Mouse (Mus musculus) heart, adult 18-20 months (tissue): ENCODE measurements around the gene Fbxw4. TPM values are rescaled to one million over a fixed set of nuclear protein-coding genes. Genes with fewer than 3 reads are reported as not detected.
"Not testable (repeated sequence)": the region's sequence is repeated elsewhere in the genome, so short reads cannot be mapped to it uniquely, and the experiment has no call there.

Experiments used
- DNase-seq, 2 experiments: peaks; one replicate each; pipeline ENCODE4 v3.0.0; 2021 to 2022; ENCODE audit warnings: mixed read lengths in 1 of 2
- total RNA-seq, 2 experiments: library from RNA; stranded (reverse); gene quantifications; 2 replicates each; pipeline ENCODE4 v1.2.3; 2021

Gene Fbxw4
- total RNA-seq, 2 experiments from 2014 or later, result 26.9 to 31.0 TPM

GRCm38 (mm10) chr19:45578976-45579375 is 81.1 kb downstream of the Fbxw4 start:
- DNase-seq, result peak; percentile 55 to 63

DNA sequence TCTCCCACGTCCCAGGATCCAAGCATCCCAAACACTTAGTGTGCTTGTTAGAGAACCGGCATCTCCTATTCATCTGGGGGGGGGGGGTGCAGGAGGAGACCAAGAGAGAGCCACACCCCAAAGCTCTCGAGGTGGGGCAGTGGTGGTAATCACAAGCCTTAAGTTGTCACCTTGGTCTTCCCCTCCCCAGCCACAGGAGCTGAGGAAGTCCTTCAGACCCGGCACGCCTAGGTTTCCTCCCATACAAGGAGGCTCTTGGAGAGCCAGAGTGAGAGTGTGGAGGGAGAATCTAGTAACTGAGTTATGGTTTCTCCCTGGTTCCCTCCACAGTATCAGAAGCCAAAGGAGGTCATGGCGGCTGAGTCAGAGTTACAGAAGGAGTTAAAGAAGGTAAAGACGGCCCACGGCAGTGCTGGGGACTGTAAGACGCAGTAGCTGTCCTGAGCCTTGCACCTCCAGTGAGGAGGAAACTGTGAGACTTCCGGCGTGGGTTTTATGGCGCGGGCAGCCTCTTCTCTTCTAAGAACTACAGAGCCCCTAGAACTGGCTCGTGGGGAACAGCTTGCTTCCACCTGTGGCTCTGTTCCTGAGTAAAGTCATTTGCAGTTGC is 82.9 kb downstream of the Fbxw4 start:
- DNase-seq, result no peak

DNA sequence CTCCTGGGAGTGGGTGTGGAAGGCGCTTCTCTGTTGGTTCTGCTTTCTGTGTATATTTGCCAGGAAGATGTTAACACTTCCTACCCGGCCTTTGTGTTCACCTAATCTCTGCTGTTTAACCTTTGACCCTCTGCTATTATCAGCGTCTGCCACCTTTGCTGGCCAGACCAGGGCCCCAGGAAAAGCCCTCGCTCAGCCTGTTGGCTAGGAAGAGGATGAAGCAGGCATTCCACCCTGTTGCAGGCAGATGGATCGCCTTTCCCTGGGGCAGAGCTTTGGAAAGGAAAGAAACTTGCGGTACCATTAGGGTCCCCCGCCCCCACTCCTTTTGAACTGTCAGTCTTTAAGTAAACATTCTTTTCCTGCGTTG is 84.5 kb downstream of the Fbxw4 start:
- no peak for DNase-seq

- no peak for DNase-seq
These were observed 85.0 kb downstream of the Fbxw4 start for GRCm38 (mm10) chr19:45574941-45575631.

DNA sequence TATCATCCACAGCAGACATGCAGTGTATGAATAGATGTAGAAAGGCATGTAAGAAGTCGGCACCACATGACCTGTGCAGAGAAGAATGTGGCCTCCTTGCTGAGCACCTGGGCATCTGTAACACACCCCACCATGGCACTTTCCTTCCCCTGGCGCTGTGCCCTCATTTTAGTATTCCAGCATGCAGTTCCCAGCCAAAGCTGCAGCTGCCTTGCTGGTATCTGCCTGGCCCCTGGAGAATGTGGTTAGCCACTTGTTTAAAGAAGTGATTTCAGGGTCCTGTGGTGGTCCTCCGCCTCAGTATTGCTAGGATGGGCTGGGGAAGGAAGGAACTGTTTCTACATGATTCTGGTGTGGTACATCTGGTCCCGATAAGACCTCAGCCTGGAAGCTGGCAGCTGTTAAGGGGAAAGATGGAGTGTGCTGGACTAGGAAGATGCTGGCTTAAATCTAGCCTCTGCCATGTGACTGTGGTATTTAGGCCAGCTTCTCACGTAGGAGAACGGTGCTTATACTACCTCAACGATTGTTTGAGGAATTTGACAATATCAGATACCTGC is 85.7 kb downstream of the Fbxw4 start:
- no peak for DNase-seq

DNA sequence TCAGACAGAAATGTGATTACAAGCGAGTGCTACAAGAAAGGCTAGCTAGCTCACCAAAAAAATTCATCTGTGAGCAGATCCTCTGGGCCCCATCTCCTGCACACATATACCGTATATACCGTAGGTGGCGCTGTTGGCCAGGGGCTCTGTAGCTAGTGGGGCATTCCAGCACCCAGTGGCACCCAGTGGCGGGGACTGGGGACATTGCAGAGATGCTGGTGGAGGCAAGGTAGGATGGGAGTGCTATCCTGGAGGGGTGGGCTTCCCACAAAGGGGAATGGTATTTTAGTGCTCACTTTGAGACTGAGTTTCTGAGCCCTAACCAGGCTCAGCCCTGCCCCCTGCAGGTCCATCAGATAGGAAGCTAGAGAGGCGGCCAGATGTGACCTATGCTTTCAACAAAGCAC is 86.2 kb downstream of the Fbxw4 start:
- peak; percentile 82 to 88 for DNase-seq

DNA sequence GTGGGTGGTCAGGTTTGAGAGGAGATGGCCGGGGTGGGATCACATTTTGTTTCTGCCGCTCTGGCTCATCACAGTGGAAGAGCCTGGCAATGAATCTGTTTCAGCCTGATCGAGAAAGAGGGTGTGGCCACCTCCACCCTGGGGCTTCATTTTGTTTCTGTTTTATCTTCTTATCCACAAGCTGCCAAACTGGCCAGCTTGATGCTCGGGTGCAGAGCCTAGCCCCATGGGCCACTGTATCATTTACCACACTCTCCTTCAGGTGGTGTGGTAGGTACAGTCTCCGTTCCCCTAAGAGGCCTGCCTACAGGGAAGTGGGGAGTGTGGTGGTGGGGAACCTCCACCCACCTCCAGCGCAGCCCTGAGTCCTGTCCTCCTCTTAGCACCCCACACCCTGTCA is 87.1 kb downstream of the Fbxw4 start:
- DNase-seq, result no peak

DNA sequence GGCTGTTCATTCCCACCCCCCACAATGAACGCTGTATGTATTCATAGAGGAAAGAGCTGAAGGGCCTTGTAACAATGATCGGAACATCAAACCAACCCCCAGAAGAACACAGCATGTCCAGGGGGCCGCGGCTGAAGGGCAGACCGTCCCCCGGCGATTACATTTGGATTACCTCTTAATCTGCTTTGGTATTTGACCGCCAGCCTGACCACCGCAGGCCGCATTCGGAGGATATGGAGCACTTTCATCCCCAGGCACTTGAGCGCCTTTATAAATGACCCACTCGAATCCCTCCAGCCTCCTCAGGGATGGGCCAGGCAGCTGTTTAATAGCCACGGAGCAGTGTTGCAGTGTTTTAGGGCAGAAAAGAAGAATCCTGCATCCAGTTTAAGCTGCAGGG is 92.7 kb downstream of the Fbxw4 start:
- DNase-seq, result no peak

GRCm38 (mm10) chr19:45565925-45566715 is 94.0 kb downstream of the Fbxw4 start:
- no peak for DNase-seq

DNA sequence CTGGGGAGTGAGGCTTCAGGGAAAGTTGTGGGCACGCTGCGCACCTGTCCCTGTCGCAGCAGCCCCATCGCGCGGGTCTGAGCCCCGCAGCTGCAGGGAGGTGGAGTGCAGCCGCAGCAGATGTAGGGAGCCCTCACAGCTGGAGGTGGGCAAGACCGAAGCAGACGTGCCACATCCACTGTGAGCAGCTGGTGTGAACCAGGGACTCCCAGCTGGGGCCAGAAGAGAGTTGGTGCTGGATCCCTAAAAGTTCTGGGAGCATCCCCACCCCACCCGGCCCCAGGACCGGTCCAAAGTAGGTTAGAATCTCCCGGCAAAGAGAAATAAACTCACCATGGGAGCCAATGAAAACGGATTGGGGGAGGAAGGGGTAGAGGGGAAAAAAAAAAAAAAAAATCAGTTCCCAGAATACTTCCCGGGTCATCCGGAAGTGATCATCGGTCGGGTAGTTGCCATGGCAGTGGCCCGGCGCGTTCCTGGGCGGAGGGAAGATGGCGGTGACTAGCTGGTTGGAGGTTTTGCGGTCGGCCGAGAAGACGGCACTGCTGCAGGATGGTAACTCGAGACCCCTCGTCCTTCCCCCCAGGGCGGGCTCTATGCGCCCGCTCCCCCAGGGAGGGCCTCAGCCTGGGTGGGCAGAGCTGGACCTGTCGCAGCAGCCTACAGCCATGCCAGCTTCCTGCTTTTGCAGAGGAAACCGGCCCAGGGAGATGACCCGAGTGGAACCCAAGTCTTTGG is 99.8 kb downstream of the Fbxw4 start, which contains the start of the genes Poll and Gm17018:
TSS of gene Poll (minus strand) at position 379 of the 738 bp plus-strand sequence.
TSS of gene Gm17018 (plus strand) at position 463 of the 738 bp plus-strand sequence.
- DNase-seq, result peak; percentile 89 to 92

- no peak for DNase-seq
These were observed 106.0 kb downstream of the Fbxw4 start for GRCm38 (mm10) chr19:45554136-45554535.

DNA sequence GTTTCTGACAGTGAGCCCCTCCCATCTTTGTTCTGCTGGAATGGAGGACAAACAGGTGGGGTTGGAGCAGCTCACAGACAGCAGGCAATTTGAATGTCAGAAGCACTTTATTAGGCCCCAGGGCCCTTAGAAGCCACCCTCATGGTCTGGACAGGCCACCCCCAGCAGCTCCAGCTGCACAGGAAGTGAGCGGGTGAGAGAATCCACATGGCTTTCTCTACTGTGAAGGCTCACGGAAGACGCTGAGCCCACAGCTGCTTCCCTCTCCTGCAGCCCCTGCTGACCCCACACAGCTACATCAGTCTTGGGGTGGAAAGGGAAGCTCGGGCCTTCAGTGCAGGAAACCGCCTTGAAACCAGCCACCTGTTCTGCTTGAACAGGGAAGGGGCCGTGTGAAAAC is 107.9 kb downstream of the Fbxw4 start:
- DNase-seq, result no peak

DNA sequence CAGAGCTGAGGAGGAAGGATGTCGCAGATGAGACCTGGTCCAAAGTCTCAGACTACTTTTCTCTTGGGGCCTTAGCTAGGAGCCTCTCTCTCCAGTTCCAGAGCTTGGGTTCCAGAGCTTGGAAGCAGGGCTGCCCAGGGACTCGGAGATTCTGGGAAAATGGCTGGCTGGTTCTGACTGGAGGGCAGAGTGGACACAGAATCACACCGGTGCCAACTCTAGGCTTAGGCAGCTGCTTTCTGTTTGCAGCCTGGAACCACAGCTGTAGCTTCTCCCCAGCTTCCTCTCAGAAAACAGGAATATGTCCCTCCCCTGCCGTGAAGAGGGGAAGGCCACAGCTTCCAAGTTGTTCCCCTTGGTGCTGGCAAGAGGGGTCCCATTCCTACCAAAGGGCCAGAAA is 110.2 kb downstream of the Fbxw4 start:
- no peak for DNase-seq

DNA sequence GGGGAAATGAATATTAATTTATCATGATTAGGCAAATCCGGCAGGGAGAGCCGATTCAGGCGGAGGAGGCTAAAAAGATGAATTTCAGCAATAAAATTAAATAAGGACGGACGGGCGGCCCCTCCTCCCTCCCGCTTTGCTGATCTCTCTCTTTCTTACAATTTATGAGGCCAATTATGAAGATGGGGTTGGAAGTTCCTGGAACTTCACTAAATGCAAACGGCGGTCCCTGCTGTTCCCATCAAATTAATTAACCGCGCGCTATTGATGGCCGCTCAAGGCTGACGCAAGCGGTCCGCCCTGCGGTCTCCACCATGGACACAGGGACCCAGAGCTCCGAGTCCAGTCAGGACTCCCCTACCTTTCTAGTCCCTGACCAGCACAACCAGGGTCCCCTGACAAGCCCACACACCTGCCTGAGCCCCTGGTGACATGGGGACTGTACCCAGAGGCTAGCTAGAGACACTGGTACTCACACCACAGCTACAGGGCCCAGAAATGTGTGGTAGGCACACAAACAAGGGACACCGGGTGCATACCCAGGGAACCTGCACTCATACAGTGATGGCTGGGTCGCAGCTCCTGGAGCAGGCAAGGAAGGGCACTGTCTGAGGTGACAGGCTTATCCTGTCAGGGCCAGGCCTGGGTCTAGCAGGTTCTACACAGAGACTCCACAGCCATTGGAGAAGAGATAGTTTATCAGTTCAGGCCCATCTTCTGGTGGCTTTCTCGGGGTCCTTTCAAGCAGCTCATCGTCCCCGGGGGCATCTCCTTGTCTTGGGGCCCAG is 110.8 kb downstream of the Fbxw4 start:
- no peak for DNase-seq

- DNase-seq, result not testable (repeated sequence)
These were observed 111.9 kb downstream of the Fbxw4 start for GRCm38 (mm10) chr19:45548196-45548595.

- peak; percentile 81 to 88 for DNase-seq
These were observed 115.2 kb downstream of the Fbxw4 start for GRCm38 (mm10) chr19:45544925-45545321.

DNA sequence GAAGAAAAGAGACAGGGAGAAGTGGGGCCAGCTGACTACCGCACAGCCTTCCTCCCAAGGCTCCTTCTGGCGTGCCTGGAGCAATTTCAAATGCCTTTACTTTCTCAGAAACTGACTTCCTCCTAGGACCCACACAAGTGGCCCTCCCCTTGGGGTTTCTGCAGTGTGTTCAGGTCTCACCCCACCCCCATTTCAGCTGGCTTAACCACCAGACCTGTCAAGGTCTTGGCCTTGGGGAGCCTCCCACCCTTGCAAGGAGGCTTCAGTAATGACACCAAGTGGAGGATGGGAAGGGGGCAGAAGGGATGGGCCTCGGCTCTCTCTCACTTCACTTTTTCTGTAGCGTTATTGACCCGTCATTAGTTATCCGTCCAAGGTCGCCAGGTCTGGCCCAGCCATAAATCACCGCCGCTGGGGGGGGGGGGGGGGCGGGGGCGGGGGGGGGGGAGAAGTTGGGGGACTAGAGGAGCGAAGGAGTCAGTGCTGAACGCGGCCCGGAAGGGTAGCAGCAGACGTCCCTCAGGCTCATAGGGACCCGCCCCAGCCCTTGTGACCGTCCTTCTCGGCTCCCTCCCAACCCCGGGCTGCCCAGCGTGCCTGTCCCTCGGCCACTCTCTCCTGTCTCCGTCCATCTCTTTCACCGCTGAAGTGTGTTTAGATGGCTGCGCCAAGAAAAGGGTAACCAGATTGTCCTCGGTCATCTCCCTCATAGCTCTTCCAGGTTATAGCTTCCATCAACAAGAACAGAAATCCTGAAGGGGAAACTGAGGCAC is 115.8 kb downstream of the Fbxw4 start:
- peak; percentile 30 to 35 for DNase-seq

GRCm38 (mm10) chr19:45542061-45542460 is 118.1 kb downstream of the Fbxw4 start:
- DNase-seq, result no peak

DNA sequence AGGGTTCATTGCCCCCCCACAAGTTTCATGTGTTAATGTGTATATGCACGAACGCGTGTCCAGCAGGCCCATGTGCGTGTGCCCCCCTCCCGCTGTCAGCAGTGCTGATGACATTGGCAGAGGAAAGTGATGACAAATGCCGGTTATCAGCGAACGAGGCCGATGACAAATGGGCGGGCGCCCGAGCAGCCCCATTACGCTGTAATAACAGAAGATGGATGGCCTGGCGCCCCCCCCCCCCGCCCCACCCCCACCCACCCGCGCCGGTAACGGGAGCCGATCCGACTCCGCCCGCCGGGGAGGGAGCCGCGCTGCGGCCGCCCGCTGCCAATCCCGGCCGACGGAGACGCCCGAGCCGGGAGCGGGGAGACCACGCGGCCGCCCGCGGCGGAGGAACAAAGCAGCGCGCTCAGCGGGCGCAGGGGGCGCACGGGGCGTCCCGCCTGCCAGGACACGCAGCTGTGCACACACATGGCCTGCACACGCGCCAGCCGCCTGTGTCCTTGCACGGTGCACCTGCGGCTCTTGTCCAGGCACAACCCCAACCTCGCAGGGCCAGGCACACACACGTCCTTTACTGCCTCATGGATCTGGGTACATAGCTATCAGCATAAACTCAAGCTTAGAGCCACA is 118.6 kb downstream of the Fbxw4 start:
- peak in 1 of 2 experiments; percentile 30 for DNase-seq
